Mouse (Mus musculus): Measurements from ENCODE around the gene Stk32c. TPM values are rescaled to one million over a fixed set of nuclear protein-coding genes. Genes with fewer than 3 reads are reported as not detected.
A peak's percentile ranks its signal among the peaks of the same experiment; 100 is the strongest.

Gene Stk32c
- polyA plus RNA-seq (2016; fragmentation: Nextera tagmentation; extraction: Ambion mirVana): 0.21 and 0.22 TPM in 2 replicates

- H3K9me3 ChIP-seq: no peaks in the 10 kb centered on the region
- peak within 1 kb of the TSS; percentile 58 for H3K4me2 ChIP-seq
- no peaks in the 10 kb centered on the region for H3K27me3 ChIP-seq
- H3K36me3 ChIP-seq: no peaks in the 10 kb centered on the region
- H3K4me3 ChIP-seq (replicated peaks): peak within 1 kb of the TSS; percentile 59
- WGBS: 2% methylated on average over 53 of the region's 53 CpGs
- peak within 1 kb of the TSS; percentile 75 for H3K9ac ChIP-seq (replicated peaks)
- H3K27ac ChIP-seq: peak within 1 kb of the TSS; percentile 88
- H3K4me1 ChIP-seq (replicated peaks): peaks cover 10% of the 10 kb centered on the region
- peak; percentile 97 for ATAC-seq (ENCODE audit: insufficient number of reproducible peaks, insufficient read depth, low FRiP score, low TSS enrichment, low read depth)
These were observed at the start of gene Stk32c, which contains the start of gene Lrrc27 for GRCm38 (mm10) chr7:139212754-139213745. Gene Stk32c, minus strand, starts transcription at chr7:139213307. Gene Lrrc27, plus strand, starts transcription at chr7:139212988.

- ATAC-seq (ENCODE audit: insufficient number of reproducible peaks, insufficient read depth, low FRiP score, low TSS enrichment, low read depth): no peak
- WGBS: 76% methylated on average over 10 of the region's 10 CpGs
- Histone ChIP-seq H3K4me2 (no peak overlapping the region), H3K4me3 (replicated peaks) (no peak overlapping the region), H3K9me3 (0 out of 2 replicates have a peak, but pooled peaks cover 4% of the 10 kb centered on the region), H3K9ac (replicated peaks) (no peak overlapping the region), H3K27ac (peak overlapping the region; percentile 17; the same call in 1 of the 2 replicates), H3K27me3 (no peaks in the 10 kb centered on the region; the same call in 1 of the 2 replicates), H3K4me1 (replicated peaks) (0 out of 2 replicates have a peak, but pooled peaks cover 4% of the 10 kb centered on the region), H3K36me3 (peaks cover 29% of the 10 kb centered on the region)
These were observed 44.8 kb upstream of the Stk32c start for GRCm38 (mm10) chr7:139257752-139258542.

GRCm38 (mm10) chr7:139254626-139255025, 41.5 kb upstream of the Stk32c start:
- WGBS: 86% methylated on average over 5 of the region's 5 CpGs
- H3K4me1 ChIP-seq (replicated peaks): peaks cover 23% of the 10 kb centered on the region
- H3K27me3 ChIP-seq: peaks cover 12% of the 10 kb centered on the region
- H3K4me2 ChIP-seq: no peak overlapping the region
- no peaks in the 10 kb centered on the region for H3K9me3 ChIP-seq
- H3K27ac ChIP-seq: no peak overlapping the region
- ATAC-seq (ENCODE audit: insufficient number of reproducible peaks, insufficient read depth, low FRiP score, low TSS enrichment, low read depth): no peak
- peaks cover 18% of the 10 kb centered on the region for H3K36me3 ChIP-seq
- no peak overlapping the region for H3K4me3 ChIP-seq (replicated peaks)
- H3K9ac ChIP-seq (replicated peaks): no peak overlapping the region

GRCm38 (mm10) chr7:139253462-139253861, 40.4 kb upstream of the Stk32c start:
- no peaks in the 10 kb centered on the region for H3K9me3 ChIP-seq
- H3K27ac ChIP-seq: peak overlapping the region; percentile 7
- H3K9ac ChIP-seq (replicated peaks): no peak overlapping the region
- H3K4me2 ChIP-seq: no peak overlapping the region
- no peak for ATAC-seq (ENCODE audit: insufficient number of reproducible peaks, insufficient read depth, low FRiP score, low TSS enrichment, low read depth)
- WGBS: 70% methylated on average over 3 of the region's 3 CpGs
- peaks cover 23% of the 10 kb centered on the region for H3K27me3 ChIP-seq
- H3K36me3 ChIP-seq: peaks cover 18% of the 10 kb centered on the region
- H3K4me1 ChIP-seq (replicated peaks): peaks cover 33% of the 10 kb centered on the region
- H3K4me3 ChIP-seq (replicated peaks): no peak overlapping the region

GRCm38 (mm10) chr7:139252986-139253385, 39.9 kb upstream of the Stk32c start:
- ATAC-seq (ENCODE audit: insufficient number of reproducible peaks, insufficient read depth, low FRiP score, low TSS enrichment, low read depth): no peak

GRCm38 (mm10) chr7:139252566-139252965, 39.5 kb upstream of the Stk32c start:
- ATAC-seq (ENCODE audit: insufficient number of reproducible peaks, insufficient read depth, low FRiP score, low TSS enrichment, low read depth): no peak
- peaks cover 37% of the 10 kb centered on the region for H3K4me1 ChIP-seq (replicated peaks)
- H3K4me3 ChIP-seq (replicated peaks): no peak overlapping the region
- peaks cover 18% of the 10 kb centered on the region for H3K36me3 ChIP-seq
- H3K9ac ChIP-seq (replicated peaks): no peak overlapping the region
- no peak overlapping the region for H3K27ac ChIP-seq
- H3K27me3 ChIP-seq: peaks cover 23% of the 10 kb centered on the region
- 87% methylated on average over 7 of the region's 7 CpGs for WGBS
- no peaks in the 10 kb centered on the region for H3K9me3 ChIP-seq
- no peak overlapping the region for H3K4me2 ChIP-seq

More at GRCm38 (mm10) chr7:139252986-139253385, 39.9 kb upstream of the Stk32c start:
- H3K9ac ChIP-seq (replicated peaks): no peak overlapping the region
- H3K36me3 ChIP-seq: peaks cover 18% of the 10 kb centered on the region
- H3K27ac ChIP-seq: peak overlapping the region; percentile 7; the same call in 1 of the 2 replicates
- no peak overlapping the region for H3K4me2 ChIP-seq
- no peak overlapping the region for H3K4me3 ChIP-seq (replicated peaks)
- no peaks in the 10 kb centered on the region for H3K9me3 ChIP-seq
- WGBS: 69% methylated on average over 9 of the region's 9 CpGs
- peaks cover 23% of the 10 kb centered on the region for H3K27me3 ChIP-seq
- peaks cover 33% of the 10 kb centered on the region for H3K4me1 ChIP-seq (replicated peaks)

- 75% methylated on average over 5 of the region's 5 CpGs for WGBS
- Histone ChIP-seq H3K36me3 (peaks cover 18% of the 10 kb centered on the region), H3K9ac (replicated peaks) (no peak overlapping the region), H3K9me3 (no peaks in the 10 kb centered on the region), H3K4me2 (no peak overlapping the region), H3K4me1 (replicated peaks) (peaks cover 43% of the 10 kb centered on the region), H3K27ac (no peak overlapping the region), H3K27me3 (peaks cover 28% of the 10 kb centered on the region), H3K4me3 (replicated peaks) (no peak overlapping the region)
- ATAC-seq (ENCODE audit: insufficient number of reproducible peaks, insufficient read depth, low FRiP score, low TSS enrichment, low read depth): no peak
These were observed 38.8 kb upstream of the Stk32c start for GRCm38 (mm10) chr7:139251881-139252301.

GRCm38 (mm10) chr7:139249406-139250210, 36.5 kb upstream of the Stk32c start:
- H3K4me1 ChIP-seq (replicated peaks): peaks cover 50% of the 10 kb centered on the region
- no peak for ATAC-seq (ENCODE audit: insufficient number of reproducible peaks, insufficient read depth, low FRiP score, low TSS enrichment, low read depth)
- peaks cover 35% of the 10 kb centered on the region for H3K27me3 ChIP-seq
- WGBS: 31% methylated on average over 7 of the region's 7 CpGs
- H3K4me3 ChIP-seq (replicated peaks): peak overlapping the region; percentile 69
- no peaks in the 10 kb centered on the region for H3K9me3 ChIP-seq
- no peak overlapping the region; the same call in 1 of the 2 replicates for H3K9ac ChIP-seq (replicated peaks)
- H3K27ac ChIP-seq: no peak overlapping the region
- H3K36me3 ChIP-seq: no peaks in the 10 kb centered on the region
- H3K4me2 ChIP-seq: peak overlapping the region; percentile 94

- Histone ChIP-seq H3K27ac (no peak overlapping the region), H3K9ac (replicated peaks) (peak overlapping the region; percentile 84), H3K4me1 (replicated peaks) (peaks cover 50% of the 10 kb centered on the region), H3K9me3 (no peaks in the 10 kb centered on the region), H3K27me3 (peaks cover 35% of the 10 kb centered on the region), H3K4me2 (peak overlapping the region; percentile 94), H3K36me3 (no peaks in the 10 kb centered on the region), H3K4me3 (replicated peaks) (peak overlapping the region; percentile 69)
- no peak for ATAC-seq (ENCODE audit: insufficient number of reproducible peaks, insufficient read depth, low FRiP score, low TSS enrichment, low read depth)
- 2% methylated on average over 45 of the region's 45 CpGs for WGBS
These were observed 35.7 kb upstream of the Stk32c start for GRCm38 (mm10) chr7:139248615-139249405.
